Mouse (Mus musculus): ENCODE results near the gene Fmo2. TPM values are rescaled to one million over a fixed set of nuclear protein-coding genes. Genes with fewer than 3 reads are reported as not detected.
A peak's percentile ranks its signal among the peaks of the same experiment; 100 is the strongest.

Fmo2 gene
- 116 and 161 TPM in 2 replicates for polyA plus RNA-seq (2012; rRNA removed)

DNA sequence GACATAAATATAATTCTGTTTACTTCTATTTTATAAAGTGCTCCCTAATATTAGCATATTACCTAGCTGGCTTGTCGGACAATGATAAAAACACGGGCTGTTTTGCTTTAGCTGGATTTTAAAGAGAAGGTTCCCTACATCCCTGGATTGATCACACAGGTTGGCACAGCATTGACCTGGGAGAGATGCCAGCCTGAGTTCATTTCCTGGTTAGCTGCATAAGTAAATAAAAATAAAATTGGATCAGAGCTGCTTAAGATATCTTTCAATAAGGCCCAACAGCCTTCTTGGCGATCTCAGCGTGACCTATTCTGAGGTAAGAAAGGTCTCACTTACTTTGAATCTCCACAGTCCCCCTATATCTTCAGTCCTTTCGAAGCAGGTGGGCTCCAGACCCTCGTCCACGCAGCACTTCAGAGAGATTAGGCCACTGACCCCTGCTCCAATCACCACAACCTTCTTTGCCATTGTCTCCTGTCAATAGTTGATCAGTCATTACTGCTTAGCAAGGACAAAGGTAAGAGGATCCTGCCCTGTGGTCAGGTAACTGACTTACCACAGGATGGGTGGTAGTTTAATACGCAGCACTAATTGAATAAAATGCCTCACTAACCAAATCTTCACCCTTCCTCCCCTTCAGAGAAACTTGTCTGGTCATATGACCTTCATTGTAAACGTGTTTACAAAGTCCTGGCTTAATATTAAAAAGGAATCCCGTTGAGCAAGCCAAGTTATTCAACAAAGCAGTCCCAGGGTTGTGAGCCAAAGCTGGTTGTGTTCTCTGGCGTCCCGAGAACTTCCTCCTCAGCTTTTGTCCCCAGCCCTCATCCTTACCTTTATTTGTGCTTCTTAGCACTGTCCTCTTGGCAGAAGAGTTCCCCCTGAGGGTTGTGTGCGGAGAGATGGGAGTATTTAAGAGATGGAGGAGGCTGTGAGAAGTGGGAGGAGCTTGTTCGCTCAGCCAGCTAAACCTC is at the start of gene Fmo2:
Gene Fmo2 (minus strand): TSS at position 889 of the 974 bp plus-strand sequence.
- H3K27me3 ChIP-seq (replicated peaks; ENCODE audit: control insufficient read depth, insufficient read depth, low read length), result no peaks in the 10 kb centered on the region
- H3K27ac ChIP-seq (ENCODE audit: insufficient read depth, low read depth, low read length), result peak within 1 kb of the TSS; percentile 90
- no peaks in the 10 kb centered on the region; the same call in 1 of the 2 replicates for H3K4me1 ChIP-seq (ENCODE audit: control insufficient read depth, insufficient read depth, low read length)
- peak within 1 kb of the TSS; percentile 57 for H3K4me3 ChIP-seq (ENCODE audit: insufficient read depth, low read depth, low read length)
- H3K36me3 ChIP-seq (ENCODE audit: control insufficient read depth, insufficient read depth, low read length), result no peaks in the 10 kb centered on the region; the same call in 1 of the 2 replicates
- no peak for TF ChIP-seq POLR2A (IDR thresholded peaks at IDR 0.05; ENCODE audit: low read depth, low read length)
- no peak for TF ChIP-seq CTCF (conservative IDR thresholded peaks at IDR 0.05; ENCODE audit: insufficient read depth, insufficient read length, low read depth, low read length)
- WGBS, result 39% methylated on average over 14 of the region's 14 CpGs
- peak; percentile 92 for DNase-seq

DNA sequence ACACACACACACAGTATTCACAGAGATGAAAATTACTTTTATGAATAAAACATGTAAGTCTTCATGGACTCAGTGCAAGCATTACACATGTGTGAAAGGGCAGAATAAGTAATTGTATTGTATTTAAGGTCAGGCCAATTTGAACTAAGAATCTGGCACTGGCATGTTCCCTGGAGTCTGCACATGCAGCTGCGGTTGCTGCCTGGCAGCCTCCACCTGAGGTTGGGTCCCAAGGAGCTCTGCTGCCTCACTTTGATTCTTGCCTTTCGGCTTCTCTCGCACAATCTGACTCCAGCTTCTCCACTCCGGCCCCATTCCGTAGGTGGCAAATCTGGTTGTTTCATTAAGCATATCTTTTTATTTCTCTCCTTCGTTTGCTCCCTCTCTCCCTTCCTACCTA is 49.4 kb upstream of the Fmo2 start:
- Histone ChIP-seq H3K27me3 (replicated peaks; ENCODE audit: control insufficient read depth, insufficient read depth, low read length) (no peaks in the 10 kb centered on the region), H3K4me1 (ENCODE audit: control insufficient read depth, insufficient read depth, low read length) (no peaks in the 10 kb centered on the region), H3K36me3 (ENCODE audit: control insufficient read depth, insufficient read depth, low read length) (no peaks in the 10 kb centered on the region), H3K4me3 (ENCODE audit: insufficient read depth, low read depth, low read length) (no peak overlapping the region), H3K27ac (ENCODE audit: insufficient read depth, low read depth, low read length) (no peak overlapping the region)
- WGBS, result 88% methylated on average over 6 of the region's 6 CpGs
- no peak for TF ChIP-seq CTCF (conservative IDR thresholded peaks at IDR 0.05; ENCODE audit: insufficient read depth, insufficient read length, low read depth, low read length)
- TF ChIP-seq POLR2A (IDR thresholded peaks at IDR 0.05; ENCODE audit: low read depth, low read length), result no peak
- DNase-seq, result no peak

DNA sequence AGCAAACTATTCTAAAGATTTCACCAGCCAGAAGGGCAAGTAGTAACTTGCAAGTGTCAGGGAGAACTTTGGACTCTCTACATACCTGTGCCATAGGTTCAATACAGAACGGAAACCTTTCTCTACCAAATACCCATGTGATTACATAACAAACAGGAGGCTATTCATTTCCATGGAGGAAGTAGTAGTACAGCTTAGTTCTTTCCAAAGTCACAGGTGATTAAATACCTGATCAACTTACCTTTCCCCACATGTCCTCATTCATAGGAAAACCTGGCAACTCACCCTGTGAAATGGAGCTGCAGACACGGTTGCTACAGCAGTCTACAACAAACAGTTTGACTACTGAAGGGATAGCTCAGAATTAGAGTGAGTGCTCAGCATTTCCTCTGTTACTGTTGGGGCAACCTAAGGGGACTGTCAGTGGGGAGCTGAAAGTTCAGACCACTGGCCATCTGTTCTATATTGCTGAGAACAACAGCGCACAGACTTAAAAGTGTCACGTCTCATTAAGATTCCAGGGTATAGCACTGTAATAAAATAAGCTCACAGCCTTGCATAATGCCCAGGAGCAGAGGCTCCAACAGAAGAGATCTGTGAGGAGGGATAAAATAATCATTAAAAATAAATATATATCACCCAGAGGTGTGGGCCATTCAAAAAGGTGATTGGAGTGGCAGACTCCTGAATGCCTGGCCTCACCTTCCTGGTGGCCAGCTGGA is 48.5 kb upstream of the Fmo2 start:
- no peak for DNase-seq
- no peak overlapping the region for H3K27ac ChIP-seq (ENCODE audit: insufficient read depth, low read depth, low read length)
- no peaks in the 10 kb centered on the region for H3K36me3 ChIP-seq (ENCODE audit: control insufficient read depth, insufficient read depth, low read length)
- no peak for TF ChIP-seq CTCF (conservative IDR thresholded peaks at IDR 0.05; ENCODE audit: insufficient read depth, insufficient read length, low read depth, low read length)
- no peak for TF ChIP-seq POLR2A (IDR thresholded peaks at IDR 0.05; ENCODE audit: low read depth, low read length)
- no peaks in the 10 kb centered on the region for H3K4me1 ChIP-seq (ENCODE audit: control insufficient read depth, insufficient read depth, low read length)
- no peak overlapping the region for H3K4me3 ChIP-seq (ENCODE audit: insufficient read depth, low read depth, low read length)
- no peaks in the 10 kb centered on the region for H3K27me3 ChIP-seq (replicated peaks; ENCODE audit: control insufficient read depth, insufficient read depth, low read length)
- WGBS, result 53% methylated on average over 4 of the region's 4 CpGs

DNA sequence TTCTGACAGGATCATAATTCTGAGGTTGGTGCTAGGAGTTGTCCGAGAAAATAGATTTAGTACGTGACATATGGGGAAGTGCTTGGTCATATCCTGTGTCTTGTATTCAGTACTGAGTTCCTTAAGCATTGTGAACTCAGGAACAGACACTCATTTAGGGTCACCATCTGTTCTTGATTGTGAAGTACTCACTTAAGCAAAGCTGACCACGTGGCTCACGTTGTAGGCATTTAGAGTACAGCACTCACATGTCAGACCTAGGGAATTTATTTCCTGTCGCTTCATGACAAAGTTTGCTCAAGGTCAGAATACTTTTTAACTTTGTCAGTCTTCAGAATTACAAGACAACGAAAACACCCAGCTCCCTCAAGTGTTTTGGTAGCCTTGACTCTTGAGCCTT is 45.2 kb upstream of the Fmo2 start:
- 45% methylated on average over 6 of the region's 6 CpGs for WGBS
- no peaks in the 10 kb centered on the region for H3K27me3 ChIP-seq (replicated peaks; ENCODE audit: control insufficient read depth, insufficient read depth, low read length)
- DNase-seq, result no peak
- H3K27ac ChIP-seq (ENCODE audit: insufficient read depth, low read depth, low read length), result no peak overlapping the region
- H3K4me1 ChIP-seq (ENCODE audit: control insufficient read depth, insufficient read depth, low read length), result no peaks in the 10 kb centered on the region
- H3K4me3 ChIP-seq (ENCODE audit: insufficient read depth, low read depth, low read length), result no peak overlapping the region
- TF ChIP-seq CTCF (conservative IDR thresholded peaks at IDR 0.05; ENCODE audit: insufficient read depth, insufficient read length, low read depth, low read length) (no peak), POLR2A (IDR thresholded peaks at IDR 0.05; ENCODE audit: low read depth, low read length) (no peak)
- H3K36me3 ChIP-seq (ENCODE audit: control insufficient read depth, insufficient read depth, low read length), result no peaks in the 10 kb centered on the region

DNA sequence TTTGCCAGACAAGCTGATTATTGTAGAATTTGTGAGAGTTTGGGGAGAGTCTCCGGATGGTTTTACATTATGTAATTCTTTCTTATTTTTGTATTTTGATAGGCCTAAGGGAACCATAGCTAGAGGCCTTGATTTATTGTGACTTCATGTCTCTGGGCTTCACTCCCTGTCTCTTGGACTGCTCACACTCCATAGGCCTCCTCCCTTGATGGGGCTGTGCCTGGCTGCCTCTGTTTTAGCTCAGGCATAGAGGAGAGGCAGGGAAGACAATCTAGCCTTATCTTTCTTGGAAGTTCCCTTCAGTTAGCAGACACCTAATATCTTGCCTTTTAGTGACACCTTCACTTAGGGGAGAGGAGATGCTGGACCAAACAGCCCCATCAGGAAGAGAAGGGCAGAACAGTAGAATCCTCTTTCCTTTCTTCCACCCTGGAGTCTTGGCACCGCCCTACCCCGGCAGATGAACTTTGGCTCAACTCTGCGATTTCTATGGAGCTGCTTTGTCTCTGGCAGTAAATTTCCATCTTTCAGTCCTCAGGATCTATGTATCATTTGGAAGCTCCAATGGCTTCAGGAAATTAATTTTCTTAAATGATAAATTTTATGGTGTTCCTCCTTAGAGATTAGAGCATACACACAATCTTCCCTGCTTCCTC is 40.3 kb upstream of the Fmo2 start:
- WGBS, result 43% methylated on average over 4 of the region's 4 CpGs
- no peaks in the 10 kb centered on the region for H3K27me3 ChIP-seq (replicated peaks; ENCODE audit: control insufficient read depth, insufficient read depth, low read length)
- H3K4me3 ChIP-seq (ENCODE audit: insufficient read depth, low read depth, low read length), result no peak overlapping the region
- no peaks in the 10 kb centered on the region for H3K36me3 ChIP-seq (ENCODE audit: control insufficient read depth, insufficient read depth, low read length)
- no peaks in the 10 kb centered on the region for H3K4me1 ChIP-seq (ENCODE audit: control insufficient read depth, insufficient read depth, low read length)
- peak overlapping the region; percentile 52 for H3K27ac ChIP-seq (ENCODE audit: insufficient read depth, low read depth, low read length)
- peak; percentile 61 for DNase-seq
- TF ChIP-seq POLR2A (IDR thresholded peaks at IDR 0.05; ENCODE audit: low read depth, low read length), result no peak
- TF ChIP-seq CTCF (conservative IDR thresholded peaks at IDR 0.05; ENCODE audit: insufficient read depth, insufficient read length, low read depth, low read length), result no peak

DNA sequence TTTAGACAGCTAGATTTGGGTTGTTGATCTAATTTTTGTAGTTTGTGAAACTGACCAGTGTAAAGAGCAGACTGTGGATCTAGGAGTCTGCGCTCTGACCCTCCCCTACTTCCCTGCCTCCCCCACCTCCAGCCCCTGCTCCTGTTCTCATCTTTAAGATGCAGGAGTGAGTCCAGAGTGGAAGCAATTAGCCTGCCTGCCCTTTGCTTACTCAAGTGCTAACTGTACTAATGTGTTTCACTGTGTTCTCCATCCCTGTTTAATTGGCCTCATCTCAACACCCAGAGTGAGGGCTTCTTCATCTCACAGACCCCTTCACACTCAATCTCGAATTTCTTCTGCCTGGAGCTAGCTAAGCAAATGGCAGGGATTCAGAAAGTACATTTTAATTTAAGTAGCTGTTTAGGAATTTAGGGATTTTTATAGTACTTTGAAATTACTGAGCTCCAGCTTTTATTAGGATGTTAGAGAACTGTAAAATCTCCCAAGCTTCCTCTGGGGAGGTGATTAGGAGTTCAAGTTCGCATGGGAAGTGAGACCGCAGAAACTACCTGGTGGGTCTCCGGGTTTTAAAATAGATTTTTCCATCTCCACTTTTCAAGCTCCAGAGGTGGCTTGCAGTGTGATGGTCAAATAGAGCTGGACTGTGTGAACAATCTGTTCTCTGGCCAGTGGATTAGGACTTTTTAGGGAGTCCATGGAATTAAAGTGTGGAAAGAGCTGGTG is 39.6 kb upstream of the Fmo2 start:
- 37% methylated on average over 5 of the region's 5 CpGs for WGBS
- Histone ChIP-seq H3K4me3 (ENCODE audit: insufficient read depth, low read depth, low read length) (no peak overlapping the region), H3K27ac (ENCODE audit: insufficient read depth, low read depth, low read length) (no peak overlapping the region), H3K27me3 (replicated peaks; ENCODE audit: control insufficient read depth, insufficient read depth, low read length) (no peaks in the 10 kb centered on the region), H3K36me3 (ENCODE audit: control insufficient read depth, insufficient read depth, low read length) (no peaks in the 10 kb centered on the region), H3K4me1 (ENCODE audit: control insufficient read depth, insufficient read depth, low read length) (no peaks in the 10 kb centered on the region)
- TF ChIP-seq POLR2A (IDR thresholded peaks at IDR 0.05; ENCODE audit: low read depth, low read length), result no peak
- no peak for TF ChIP-seq CTCF (conservative IDR thresholded peaks at IDR 0.05; ENCODE audit: insufficient read depth, insufficient read length, low read depth, low read length)
- no peak for DNase-seq
